ENCODE assay signal across 8 mouse cellular contexts in the genomic region with DNA sequence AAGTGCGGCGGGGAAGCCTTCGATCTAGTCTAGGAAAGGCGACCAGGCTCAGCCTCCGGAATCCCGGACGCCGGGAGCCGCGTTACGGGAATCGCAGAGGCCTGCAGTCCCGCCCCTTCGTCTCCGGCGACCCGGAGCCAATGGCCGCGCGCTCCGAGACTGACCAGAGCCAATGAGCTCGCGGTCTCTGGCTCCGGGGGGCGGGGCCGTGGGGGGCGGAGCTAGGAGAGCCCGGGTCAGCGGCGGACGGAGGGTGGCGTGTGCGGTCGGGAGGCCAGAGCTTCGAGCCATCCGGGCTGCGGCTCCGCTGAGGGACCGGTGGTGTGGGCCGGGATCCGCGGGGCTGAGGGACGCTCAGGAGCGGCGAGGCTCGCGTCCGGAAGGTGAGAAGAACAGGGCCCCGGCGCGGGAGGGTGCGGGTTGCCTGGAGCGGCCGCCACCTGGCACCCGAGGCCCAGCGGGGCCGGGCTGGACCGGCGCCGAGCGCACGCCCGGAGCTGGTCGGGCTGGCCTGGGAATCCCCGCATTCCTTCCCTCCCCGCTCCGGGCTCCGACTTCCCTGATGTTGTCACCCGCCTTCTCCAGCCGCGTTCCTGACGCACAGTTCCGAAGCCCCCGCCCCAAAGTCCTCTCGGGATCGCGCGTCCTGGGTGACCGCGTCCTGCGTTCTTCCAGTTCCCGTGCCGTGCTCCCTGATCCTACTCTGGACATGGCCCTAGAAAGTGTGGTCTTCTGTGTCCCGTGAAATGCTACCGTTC. TPM values are rescaled to one million over a fixed set of nuclear protein-coding genes. Genes with fewer than 3 reads are reported as not detected.
DNase-seq lines count a peak whose midpoint lies in the region; ATAC-seq and TF ChIP-seq lines count a peak whose summit lies in the region.

Gene Il6st, plus strand, starts transcription at position 203 of the 758 bp plus-strand sequence.

- H3K27me3 ChIP-seq in forebrain, embryonic 10.5 days (ENCODE audit: poor library complexity, severe bottlenecking) = peaks cover 10% of the 10 kb centered on the region; the same call in 1 of the 2 replicates
- H3K27me3 ChIP-seq in heart, embryonic 15.5 days = no peaks in the 10 kb centered on the region
- H3K27me3 ChIP-seq in liver, embryonic 14.5 days (ENCODE audit: control insufficient read depth, insufficient read depth, low read length) = peaks cover 8% of the 10 kb centered on the region
- no peaks in the 10 kb centered on the region for H3K27me3 ChIP-seq in neural tube, embryonic 11.5 days (ENCODE audit: control insufficient read depth, insufficient read depth, low read length)
- no peaks in the 10 kb centered on the region for H3K27me3 ChIP-seq in stomach, postnatal 0 days (ENCODE audit: control insufficient read depth, insufficient read depth, low read length)

- under 1% methylated on average over 84 of the region's 85 CpGs for WGBS in forebrain, embryonic 10.5 days
- WGBS in heart, embryonic 15.5 days = under 1% methylated on average over 75 of the region's 85 CpGs
- WGBS in liver, embryonic 14.5 days (ENCODE audit: insufficient replicate concordance) = under 1% methylated on average over 67 of the region's 85 CpGs
- WGBS in neural tube, embryonic 11.5 days = under 1% methylated on average over 77 of the region's 85 CpGs
- WGBS in stomach, postnatal 0 days = under 1% methylated on average over 69 of the region's 85 CpGs

- peak within 1 kb of the TSS; percentile 70 for H3K4me2 ChIP-seq in heart, embryonic 15.5 days
- H3K4me2 ChIP-seq in liver, embryonic 14.5 days (ENCODE audit: low read depth) = peak within 1 kb of the TSS; percentile 95
- peak within 1 kb of the TSS; percentile 73 for H3K4me2 ChIP-seq in neural tube, embryonic 11.5 days (ENCODE audit: low read depth)
- H3K4me2 ChIP-seq in stomach, postnatal 0 days (replicated peaks; ENCODE audit: low read depth) = peak within 1 kb of the TSS; percentile 88

- peak within 1 kb of the TSS; percentile 91 for H3K9ac ChIP-seq in heart, embryonic 15.5 days
- peak within 1 kb of the TSS; percentile 59 for H3K9ac ChIP-seq in liver, embryonic 14.5 days (replicated peaks)
- peak within 1 kb of the TSS; percentile 81 for H3K9ac ChIP-seq in neural tube, embryonic 11.5 days (ENCODE audit: low read length)
- H3K9ac ChIP-seq in stomach, postnatal 0 days (ENCODE audit: low read length) = peak within 1 kb of the TSS; percentile 96

- no peak for TF ChIP-seq CTCF in liver, embryonic 14.5 days (IDR thresholded peaks at IDR 0.05; ENCODE audit: low read depth)
- peak; percentile 18; the same call in 1 of the 2 replicates for TF ChIP-seq CTCF in stomach, postnatal 0 days (IDR thresholded peaks at IDR 0.05; ENCODE audit: low read depth)

- H3K9me3 ChIP-seq in forebrain, embryonic 10.5 days = no peaks in the 10 kb centered on the region
- no peaks in the 10 kb centered on the region for H3K9me3 ChIP-seq in heart, embryonic 15.5 days (replicated peaks)
- H3K9me3 ChIP-seq in liver, embryonic 14.5 days (ENCODE audit: control insufficient read depth, low read length) = no peaks in the 10 kb centered on the region
- H3K9me3 ChIP-seq in neural tube, embryonic 11.5 days (ENCODE audit: control insufficient read depth, low read length) = no peaks in the 10 kb centered on the region
- H3K9me3 ChIP-seq in stomach, postnatal 0 days (ENCODE audit: control insufficient read depth, low read length) = no peaks in the 10 kb centered on the region

- TF ChIP-seq EP300 in liver, embryonic 14.5 days (IDR thresholded peaks at IDR 0.05; ENCODE audit: low read depth) = 0 out of 2 replicates have a peak, but pooled peaks have one; percentile 8
- peak; percentile 54 for TF ChIP-seq EP300 in stomach, postnatal 0 days (optimal IDR thresholded peaks at IDR 0.05)

- peak within 1 kb of the TSS; percentile 94 for H3K27ac ChIP-seq in forebrain, embryonic 10.5 days
- H3K27ac ChIP-seq in heart, embryonic 15.5 days = peak within 1 kb of the TSS; percentile 96
- H3K27ac ChIP-seq in liver, embryonic 14.5 days = no peak within 1 kb of the TSS
- H3K27ac ChIP-seq in neural tube, embryonic 11.5 days (ENCODE audit: low read depth, low read length) = peak within 1 kb of the TSS; percentile 75
- H3K27ac ChIP-seq in stomach, postnatal 0 days (replicated peaks) = peak within 1 kb of the TSS; percentile 99

- DNase-seq in c-Kit-negative CD71-positive TER-119-positive erythroid progenitor cells, embryonic 14.5 days (ENCODE audit: low read depth, low spot score) = peak; percentile 73
- DNase-seq in forebrain, embryonic 10.5 days (ENCODE audit: extremely low spot score, low spot score) = peak; percentile 95
- peak; percentile 98 to 99 for DNase-seq in kidney, postnatal 25 days
- peak; percentile 78 to 82 (median 80) for DNase-seq in liver, embryonic 14.5 days (ENCODE audit: low read depth in 3 of 3, low spot score in 3 of 3)
- DNase-seq in neural tube, embryonic 11.5 days (ENCODE audit: low spot score) = peak; percentile 97
- DNase-seq in stomach, postnatal 0 days (ENCODE audit: low spot score) = peak; percentile 98

- H3K4me1 ChIP-seq in forebrain, embryonic 10.5 days = peaks cover 30% of the 10 kb centered on the region
- H3K4me1 ChIP-seq in heart, embryonic 15.5 days (replicated peaks) = peaks cover 27% of the 10 kb centered on the region
- peaks cover 6 to 11% of the 10 kb centered on the region in 2 experiments for H3K4me1 ChIP-seq in liver, embryonic 14.5 days (replicated peaks; ENCODE audit: control insufficient read depth in 2 of 2, insufficient read depth in 2 of 2, low read length in 1 of 2)
- H3K4me1 ChIP-seq in neural tube, embryonic 11.5 days (ENCODE audit: control insufficient read depth, insufficient read depth, low read length) = no peaks in the 10 kb centered on the region
- H3K4me1 ChIP-seq in stomach, postnatal 0 days (replicated peaks; ENCODE audit: control insufficient read depth, insufficient read depth) = 0 out of 2 replicates have a peak, but pooled peaks cover 2% of the 10 kb centered on the region

- ATAC-seq in CD4-positive, CD25-positive, alpha-beta regulatory T cell, adult 4 months = peak; percentile 82
- ATAC-seq in heart, embryonic 15.5 days (replicated peaks; ENCODE audit: insufficient number of reproducible peaks, insufficient read depth, low FRiP score, low read depth) = peak; percentile 99
- ATAC-seq in liver, embryonic 14.5 days (ENCODE audit: insufficient read depth) = peak; percentile 99
- peak; percentile 100 for ATAC-seq in neural tube, embryonic 11.5 days (ENCODE audit: insufficient read depth, low FRiP score, low TSS enrichment)
- ATAC-seq in stomach, postnatal 0 days (ENCODE audit: low FRiP score, low TSS enrichment) = peak; percentile 99

- H3K4me3 ChIP-seq in forebrain, embryonic 10.5 days = peak within 1 kb of the TSS; percentile 95
- peak within 1 kb of the TSS; percentile 85 for H3K4me3 ChIP-seq in heart, embryonic 15.5 days
- peak within 1 kb of the TSS; percentile 67 to 69 for H3K4me3 ChIP-seq in liver, embryonic 14.5 days (ENCODE audit: insufficient read depth in 1 of 2, low read depth in 2 of 2, low read length in 2 of 2)
- H3K4me3 ChIP-seq in neural tube, embryonic 11.5 days (ENCODE audit: low read depth, low read length) = peak within 1 kb of the TSS; percentile 80
- H3K4me3 ChIP-seq in stomach, postnatal 0 days (ENCODE audit: low read depth, low read length) = peak within 1 kb of the TSS; percentile 88

- no peaks in the 10 kb centered on the region; the same call in 1 of the 2 replicates for H3K36me3 ChIP-seq in forebrain, embryonic 10.5 days (replicated peaks)
- H3K36me3 ChIP-seq in heart, embryonic 15.5 days = no peaks in the 10 kb centered on the region
- no peaks in the 10 kb centered on the region for H3K36me3 ChIP-seq in liver, embryonic 14.5 days (replicated peaks; ENCODE audit: control insufficient read depth, insufficient read depth, low read depth)
- no peaks in the 10 kb centered on the region for H3K36me3 ChIP-seq in neural tube, embryonic 11.5 days (ENCODE audit: control insufficient read depth, insufficient read depth, low read length)
- no peaks in the 10 kb centered on the region for H3K36me3 ChIP-seq in stomach, postnatal 0 days (ENCODE audit: control insufficient read depth, insufficient read depth, low read length)

RNA-seq across cellular contexts. Expression of gene Il6st, which starts in this region (rescaled TPM):
- polyA plus RNA-seq in CD4-positive, CD25-positive, alpha-beta regulatory T cell, adult 4 months (2017; shearing (Covaris generic)) = 10 to 100 TPM; 52.9 to 65.9 TPM
- 20.1 and 20.4 TPM in 2 replicates for polyA plus RNA-seq in forebrain, embryonic 10.5 days (2016; fragmentation: Nextera tagmentation; extraction: Ambion mirVana)
- 40.1 and 47.7 TPM in 2 replicates for polyA plus RNA-seq in heart, embryonic 15.5 days (2015; fragmentation: Nextera tagmentation; extraction: Ambion mirVana)
- 1.7 and 2.4 TPM in 2 replicates for polyA plus RNA-seq in liver, embryonic 14.5 days (2012; rRNA removed)
- 3.7 and 4.2 TPM in 2 replicates for polyA plus RNA-seq in liver, embryonic 14.5 days (2014; fragmentation: Nextera tagmentation; extraction: Ambion mirVana)
- 33.1 and 37.3 TPM in 2 replicates for polyA plus RNA-seq in neural tube, embryonic 11.5 days (2014; fragmentation: Nextera tagmentation; extraction: Ambion mirVana)
- polyA plus RNA-seq in stomach, postnatal 0 days (2015; fragmentation: Nextera tagmentation; extraction: Ambion mirVana) = 22.2 and 25.8 TPM in 2 replicates
